Mouse (Mus musculus): ENCODE data around the gene Gm20662. TPM values are rescaled to one million over a fixed set of nuclear protein-coding genes. Genes with fewer than 3 reads are reported as not detected.

Gm20662 gene
- polyA plus RNA-seq, 1 experiment from 2014 or later = 0.75 TPM

DNA sequence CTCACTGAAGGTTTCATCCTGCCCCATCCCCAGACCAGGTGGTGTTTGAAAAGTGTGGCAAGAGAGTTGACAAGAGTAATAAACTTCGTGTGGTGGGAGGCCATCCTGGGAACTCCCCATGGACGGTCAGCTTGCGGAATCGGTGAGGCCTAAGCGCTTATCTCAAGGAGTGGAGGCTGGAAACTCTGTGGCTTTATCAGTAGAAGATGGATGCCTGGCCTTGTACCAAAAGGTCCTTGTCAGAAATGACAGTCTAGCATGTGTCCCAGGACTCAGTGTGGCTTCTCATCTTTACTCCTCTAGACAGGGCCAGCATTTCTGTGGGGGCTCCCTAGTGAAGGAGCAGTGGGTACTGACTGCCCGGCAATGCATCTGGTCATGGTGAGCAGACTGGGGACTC, 87.4 kb downstream of the Gm20662 start:
- H3K4me3 ChIP-seq (ENCODE audit: low read length) = no peak overlapping the region
- 45% methylated on average over 6 of the region's 6 CpGs for WGBS
- H3K27me3 ChIP-seq (ENCODE audit: control insufficient read depth, insufficient read depth, low read depth, low read length) = peaks cover 25% of the 10 kb centered on the region
- no peak overlapping the region for H3K9ac ChIP-seq (ENCODE audit: low read length)
- no peak for ATAC-seq (ENCODE audit: low read depth)
- H3K36me3 ChIP-seq (ENCODE audit: control insufficient read depth, insufficient read depth, low read length) = peaks cover 30% of the 10 kb centered on the region
- no peak overlapping the region for H3K4me2 ChIP-seq (ENCODE audit: low read depth, low read length)
- H3K9me3 ChIP-seq (ENCODE audit: control insufficient read depth, low read length) = no peaks in the 10 kb centered on the region
- H3K4me1 ChIP-seq (replicated peaks; ENCODE audit: control insufficient read depth, insufficient read depth, low read length) = peaks cover 4% of the 10 kb centered on the region; the same call in 1 of the 2 replicates
- no peak overlapping the region for H3K27ac ChIP-seq (ENCODE audit: low read length)

DNA sequence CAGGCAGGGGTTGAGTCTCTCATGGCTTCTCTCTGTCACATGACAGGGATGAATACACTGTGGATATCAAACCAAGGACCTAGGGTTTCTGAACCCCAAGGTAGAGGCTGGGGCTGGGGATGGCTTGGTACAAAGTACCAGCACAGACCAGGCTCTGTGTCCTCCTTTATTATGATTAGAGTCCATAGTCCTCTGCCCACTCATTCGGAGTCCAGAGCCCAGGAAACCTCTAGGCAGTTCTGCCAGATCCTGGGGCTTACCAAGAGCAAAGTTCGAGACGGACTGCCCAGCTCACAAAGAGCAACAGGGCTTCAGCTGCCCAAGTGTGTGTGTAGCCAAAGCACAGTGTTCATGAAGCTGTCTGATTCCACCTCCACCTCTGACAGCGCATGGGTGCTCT, 89.1 kb downstream of the Gm20662 start:
- Histone ChIP-seq H3K9ac (ENCODE audit: low read length) (no peak overlapping the region), H3K27ac (ENCODE audit: low read length) (no peak overlapping the region), H3K27me3 (ENCODE audit: control insufficient read depth, insufficient read depth, low read depth, low read length) (peaks cover 25% of the 10 kb centered on the region), H3K9me3 (ENCODE audit: control insufficient read depth, low read length) (no peaks in the 10 kb centered on the region), H3K4me2 (ENCODE audit: low read depth, low read length) (no peak overlapping the region), H3K36me3 (ENCODE audit: control insufficient read depth, insufficient read depth, low read length) (peaks cover 43% of the 10 kb centered on the region), H3K4me3 (ENCODE audit: low read length) (no peak overlapping the region), H3K4me1 (replicated peaks; ENCODE audit: control insufficient read depth, insufficient read depth, low read length) (no peaks in the 10 kb centered on the region)
- 91% methylated on average over 4 of the region's 4 CpGs for WGBS
- ATAC-seq (ENCODE audit: low read depth) = no peak

DNA sequence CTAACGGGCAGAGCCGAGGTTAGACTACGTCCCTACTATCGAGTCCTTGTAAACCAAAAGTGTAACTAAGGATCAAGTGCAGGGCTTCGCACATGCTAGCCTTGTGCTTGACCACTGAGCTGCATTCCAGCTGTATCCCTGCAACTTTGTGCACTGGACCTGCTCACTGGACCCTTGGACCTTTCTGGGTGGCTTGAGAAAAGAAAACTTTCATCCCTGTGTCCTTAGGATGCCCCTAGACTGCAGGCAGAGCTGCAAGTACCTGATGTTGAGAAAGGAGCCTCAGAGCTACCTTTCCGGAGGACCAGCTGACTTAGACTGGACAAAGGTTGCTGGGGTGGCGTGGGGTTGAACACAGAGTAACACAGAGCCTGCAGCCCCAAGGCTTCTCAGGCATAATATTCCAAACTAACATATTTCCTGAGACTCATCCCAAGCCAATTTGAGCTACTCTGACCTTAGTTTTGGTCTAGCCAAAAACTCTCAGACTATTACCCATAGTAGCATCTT, 94.5 kb downstream of the Gm20662 start:
- Histone ChIP-seq H3K27ac (ENCODE audit: low read length) (no peak overlapping the region), H3K9me3 (ENCODE audit: control insufficient read depth, low read length) (no peaks in the 10 kb centered on the region), H3K27me3 (ENCODE audit: control insufficient read depth, insufficient read depth, low read depth, low read length) (no peaks in the 10 kb centered on the region), H3K4me1 (replicated peaks; ENCODE audit: control insufficient read depth, insufficient read depth, low read length) (peaks cover 9% of the 10 kb centered on the region), H3K4me2 (ENCODE audit: low read depth, low read length) (no peak overlapping the region), H3K36me3 (ENCODE audit: control insufficient read depth, insufficient read depth, low read length) (peaks cover 52% of the 10 kb centered on the region), H3K4me3 (ENCODE audit: low read length) (no peak overlapping the region), H3K9ac (ENCODE audit: low read length) (no peak overlapping the region)
- 94% methylated on average over 7 of the region's 7 CpGs for WGBS
- ATAC-seq (ENCODE audit: low read depth) = no peak

DNA sequence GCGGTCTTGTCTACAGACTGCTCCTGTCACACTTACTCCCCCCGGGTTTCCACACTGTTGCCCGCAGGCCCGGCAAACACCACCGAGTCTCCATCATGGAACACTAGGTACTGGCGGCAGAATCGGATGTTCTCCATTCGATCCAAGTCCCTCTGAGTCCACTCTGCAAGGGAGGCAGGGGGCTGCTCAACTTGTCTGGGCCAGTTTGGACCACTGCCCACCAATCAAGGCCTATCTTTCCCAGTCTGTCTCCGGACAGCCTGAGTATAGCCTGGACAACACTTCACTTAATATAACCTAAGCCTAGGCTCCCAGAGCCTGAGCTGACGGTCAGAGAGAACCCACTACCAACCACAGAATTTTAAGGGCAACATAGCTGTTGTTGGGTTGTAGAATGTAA, 97.4 kb downstream of the Gm20662 start:
- no peak for ATAC-seq (ENCODE audit: low read depth)
- H3K4me1 ChIP-seq (replicated peaks; ENCODE audit: control insufficient read depth, insufficient read depth, low read length) = peaks cover 12% of the 10 kb centered on the region
- WGBS = 61% methylated on average over 10 of the region's 10 CpGs
- H3K9me3 ChIP-seq (ENCODE audit: control insufficient read depth, low read length) = no peaks in the 10 kb centered on the region
- H3K9ac ChIP-seq (ENCODE audit: low read length) = peak overlapping the region; percentile 82
- peak overlapping the region; percentile 99 for H3K4me2 ChIP-seq (ENCODE audit: low read depth, low read length)
- H3K36me3 ChIP-seq (ENCODE audit: control insufficient read depth, insufficient read depth, low read length) = peaks cover 28% of the 10 kb centered on the region
- H3K27me3 ChIP-seq (ENCODE audit: control insufficient read depth, insufficient read depth, low read depth, low read length) = no peaks in the 10 kb centered on the region
- 0 out of 2 replicates have a peak overlapping the region, but pooled peaks have one; percentile 79 for H3K27ac ChIP-seq (ENCODE audit: low read length)
- H3K4me3 ChIP-seq (ENCODE audit: low read length) = peak overlapping the region; percentile 76

DNA sequence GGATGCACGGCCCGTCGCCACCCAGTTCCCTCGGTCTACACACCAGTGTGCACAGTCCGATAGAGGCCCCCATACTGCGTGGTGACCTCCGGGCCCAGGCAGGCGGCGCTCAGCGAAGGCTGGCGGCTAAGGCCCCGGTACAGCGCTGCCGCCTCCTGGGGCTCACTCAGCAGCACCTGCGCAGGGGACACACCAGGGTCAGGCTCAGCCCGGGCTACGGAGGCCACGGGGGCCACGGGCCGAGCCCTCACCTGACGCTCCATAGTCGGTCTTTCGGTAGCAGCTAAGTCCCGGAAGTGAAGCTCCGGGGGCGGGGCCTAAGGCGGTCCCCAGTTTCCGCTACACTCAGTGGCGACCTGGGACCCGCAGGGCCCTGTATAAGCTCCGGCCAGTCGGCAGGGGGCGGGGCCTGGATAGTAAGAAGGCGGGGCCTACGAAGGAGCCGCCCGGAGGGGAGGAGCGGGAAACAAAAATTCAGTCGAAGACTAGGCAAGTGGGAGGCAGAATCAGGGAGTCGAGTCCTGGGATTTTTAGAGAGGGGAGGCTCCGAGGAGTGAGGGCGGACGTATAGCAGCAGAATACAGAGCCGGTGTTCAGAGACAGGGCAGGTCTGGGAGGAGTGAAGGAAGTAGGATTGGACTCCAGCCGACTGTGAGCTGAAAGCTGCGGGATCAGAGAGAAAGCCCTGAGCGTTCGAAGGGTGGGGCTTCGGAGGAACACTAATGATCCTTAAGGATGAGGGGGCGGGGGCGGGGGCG, 98.2 kb downstream of the Gm20662 start, which contains the start of gene Apeh:
TSS of gene Apeh (minus strand) at position 423 of the 758 bp plus-strand sequence.
- WGBS = under 1% methylated on average over 52 of the region's 52 CpGs
- Histone ChIP-seq H3K27ac (ENCODE audit: low read length) (peak within 1 kb of the TSS; percentile 79), H3K9ac (ENCODE audit: low read length) (peak within 1 kb of the TSS; percentile 82), H3K4me3 (ENCODE audit: low read length) (peak within 1 kb of the TSS; percentile 76), H3K4me1 (replicated peaks; ENCODE audit: control insufficient read depth, insufficient read depth, low read length) (peaks cover 12% of the 10 kb centered on the region), H3K4me2 (ENCODE audit: low read depth, low read length) (peak within 1 kb of the TSS; percentile 99), H3K36me3 (ENCODE audit: control insufficient read depth, insufficient read depth, low read length) (peaks cover 23% of the 10 kb centered on the region), H3K9me3 (ENCODE audit: control insufficient read depth, low read length) (no peaks in the 10 kb centered on the region), H3K27me3 (ENCODE audit: control insufficient read depth, insufficient read depth, low read depth, low read length) (no peaks in the 10 kb centered on the region)
- ATAC-seq (ENCODE audit: low read depth) = peak; percentile 97

Small RNAs within 50 kb of the gene (microRNA-seq; reads per million reads assigned to microRNA genes)
- not detected for gene Mir7088

Other genes with a start within 250 kb of the Gm20662 start
- gene Rbm5, start 225.4 kb upstream of the Gm20662 start, polyA plus RNA-seq (2015; fragmentation: Nextera tagmentation; extraction: Ambion mirVana) = 212 and 220 TPM in 2 replicates
- gene Rbm6, start 123.1 kb upstream of the Gm20662 start, polyA plus RNA-seq (2015; fragmentation: Nextera tagmentation; extraction: Ambion mirVana) = 70.0 and 70.2 TPM in 2 replicates
- gene Mon1a, start 108.2 kb upstream of the Gm20662 start, polyA plus RNA-seq (2015; fragmentation: Nextera tagmentation; extraction: Ambion mirVana) = 12.5 and 13.8 TPM in 2 replicates
- 3.5 and 6.0 TPM in 2 replicates for gene Mst1r, start 89.5 kb upstream of the Gm20662 start, polyA plus RNA-seq (2015; fragmentation: Nextera tagmentation; extraction: Ambion mirVana)
- not detected in 2 replicates for gene Actl11, start 67.9 kb upstream of the Gm20662 start, polyA plus RNA-seq (2015; fragmentation: Nextera tagmentation; extraction: Ambion mirVana)
- 2.0 and 2.5 TPM in 2 replicates for gene Camkv, start 60.7 kb upstream of the Gm20662 start, polyA plus RNA-seq (2015; fragmentation: Nextera tagmentation; extraction: Ambion mirVana)
- gene Traip, start 46.2 kb upstream of the Gm20662 start, polyA plus RNA-seq (2015; fragmentation: Nextera tagmentation; extraction: Ambion mirVana) = 24.0 and 24.3 TPM in 2 replicates
- 20.6 and 24.2 TPM in 2 replicates for gene Uba7, start 20.8 kb upstream of the Gm20662 start, polyA plus RNA-seq (2015; fragmentation: Nextera tagmentation; extraction: Ambion mirVana)
- 3.4 and 4.8 TPM in 2 replicates for gene Gm20661, start 13.3 kb upstream of the Gm20662 start, polyA plus RNA-seq (2015; fragmentation: Nextera tagmentation; extraction: Ambion mirVana)
- 64.3 and 71.1 TPM in 2 replicates for gene Inka1, start 10.5 kb upstream of the Gm20662 start, polyA plus RNA-seq (2015; fragmentation: Nextera tagmentation; extraction: Ambion mirVana)
- 7.7 and 9.4 TPM in 2 replicates for gene Cdhr4, start 3.9 kb upstream of the Gm20662 start, polyA plus RNA-seq (2015; fragmentation: Nextera tagmentation; extraction: Ambion mirVana)
- 55.3 and 57.5 TPM in 2 replicates for gene Ip6k1, start 6.2 kb downstream of the Gm20662 start, polyA plus RNA-seq (2015; fragmentation: Nextera tagmentation; extraction: Ambion mirVana)
- 25.6 and 26.5 TPM in 2 replicates for gene Gmppb, start 52.9 kb downstream of the Gm20662 start, polyA plus RNA-seq (2015; fragmentation: Nextera tagmentation; extraction: Ambion mirVana)
- gene Amigo3, start 56.8 kb downstream of the Gm20662 start, polyA plus RNA-seq (2015; fragmentation: Nextera tagmentation; extraction: Ambion mirVana) = 2.5 and 3.0 TPM in 2 replicates
- 0.41 and 1.2 TPM in 2 replicates for gene Mst1, start 84.1 kb downstream of the Gm20662 start, polyA plus RNA-seq (2015; fragmentation: Nextera tagmentation; extraction: Ambion mirVana)
- gene Rnf123, start 87.0 kb downstream of the Gm20662 start, polyA plus RNA-seq (2015; fragmentation: Nextera tagmentation; extraction: Ambion mirVana) = 24.9 and 27.1 TPM in 2 replicates
- gene Apeh, start 98.3 kb downstream of the Gm20662 start, polyA plus RNA-seq (2015; fragmentation: Nextera tagmentation; extraction: Ambion mirVana) = 53.1 and 59.9 TPM in 2 replicates
- 0.26 and 0.30 TPM in 2 replicates for gene Bsn, start 194.0 kb downstream of the Gm20662 start, polyA plus RNA-seq (2015; fragmentation: Nextera tagmentation; extraction: Ambion mirVana)

Data from lung, embryonic 16.5 days (tissue).